In genomic region chr3:49867951-49868584, GRCm38 (mm10) we compare ENCODE assay signal across 10 mouse cellular contexts.
DNase-seq lines count a peak whose midpoint lies in the region; ATAC-seq and TF ChIP-seq lines count a peak whose summit lies in the region.
"Had no signal": no experiment of that assay in that cellular context is flagged by ENCODE, and none has a peak within 500 bp of the region (broad histone marks: within the 10 kb centered on the region; RNA-seq: fewer than 3 reads in every experiment).

No protein-coding gene starts in this region.

- no peaks in the 10 kb centered on the region for H3K27me3 ChIP-seq in kidney, postnatal 0 days (ENCODE audit: insufficient read depth, low read length)
- H3K27me3 ChIP-seq in hindbrain, embryonic 10.5 days (ENCODE audit: insufficient read depth, poor library complexity, severe bottlenecking) = no peaks in the 10 kb centered on the region
- no peaks in the 10 kb centered on the region for H3K27me3 ChIP-seq in stomach, embryonic 15.5 days (replicated peaks)

- H3K9ac ChIP-seq in kidney, postnatal 0 days (ENCODE audit: low read depth, low read length) = peak overlapping the region; percentile 6; the same call in 1 of the 2 replicates
- H3K9ac ChIP-seq in stomach, embryonic 15.5 days = no peak overlapping the region

- H3K36me3 ChIP-seq in kidney, postnatal 0 days (ENCODE audit: insufficient read depth, low read length) = no peaks in the 10 kb centered on the region
- H3K36me3 ChIP-seq in hindbrain, embryonic 10.5 days = no peaks in the 10 kb centered on the region
- no peaks in the 10 kb centered on the region for H3K36me3 ChIP-seq in stomach, embryonic 15.5 days

- peaks cover 6% of the 10 kb centered on the region; the same call in 1 of the 2 replicates for H3K4me1 ChIP-seq in kidney, postnatal 0 days (replicated peaks; ENCODE audit: insufficient read depth, low read length)
- H3K4me1 ChIP-seq in hindbrain, embryonic 10.5 days (replicated peaks) = peaks cover 51% of the 10 kb centered on the region
- peaks cover 2% of the 10 kb centered on the region; the same call in 1 of the 2 replicates for H3K4me1 ChIP-seq in stomach, embryonic 15.5 days

- no peaks in the 10 kb centered on the region for H3K9me3 ChIP-seq in kidney, postnatal 0 days (replicated peaks; ENCODE audit: low read length)
- no peaks in the 10 kb centered on the region for H3K9me3 ChIP-seq in hindbrain, embryonic 10.5 days
- H3K9me3 ChIP-seq in stomach, embryonic 15.5 days = no peaks in the 10 kb centered on the region

- WGBS in kidney, postnatal 0 days = 14% methylated on average over 4 of the region's 4 CpGs
- WGBS in hindbrain, embryonic 10.5 days = 9% methylated on average over 4 of the region's 4 CpGs
- WGBS in stomach, embryonic 15.5 days = 4% methylated on average over 4 of the region's 4 CpGs

- H3K27ac ChIP-seq in kidney, postnatal 0 days = peak overlapping the region; percentile 38; the same call in 1 of the 2 replicates
- H3K27ac ChIP-seq in hindbrain, embryonic 10.5 days = peak overlapping the region; percentile 90
- peak overlapping the region; percentile 82 for H3K27ac ChIP-seq in stomach, embryonic 15.5 days

- no peak overlapping the region for H3K4me2 ChIP-seq in kidney, postnatal 0 days (ENCODE audit: low read length)
- 0 out of 2 replicates have a peak overlapping the region, but pooled peaks have one; percentile 16 for H3K4me2 ChIP-seq in stomach, embryonic 15.5 days

- peak; percentile 56 for DNase-seq in kidney, postnatal 0 days (ENCODE audit: low spot score)
- DNase-seq in kidney, adult 9 months = no peak
- DNase-seq in hindbrain, embryonic 10.5 days (ENCODE audit: low spot score) = peak; percentile 73
- peak; percentile 76 for DNase-seq in mesoderm, embryonic 11.5 days (ENCODE audit: low read depth, low spot score)
- no peak for DNase-seq in adrenal gland, adult 2 months
- no peak for DNase-seq in heart, postnatal 25 days (ENCODE audit: low spot score)
- DNase-seq in testis, postnatal 14 days (ENCODE audit: low spot score) = no peak
- DNase-seq: right cerebral cortex, postnatal 4 days had no signal

- TF ChIP-seq CTCF in kidney, postnatal 0 days (IDR thresholded peaks at IDR 0.05; ENCODE audit: low read depth) = no peak

- ATAC-seq in kidney, postnatal 0 days (replicated peaks; ENCODE audit: low FRiP score, low read depth) = no peak
- peak; percentile 18; the same call in 1 of the 2 replicates for ATAC-seq in stomach, embryonic 15.5 days (ENCODE audit: insufficient read depth, low FRiP score, low read depth)

- intact Hi-C loops in heart, postnatal 25 days (cut with DNase I) = no loop called here

- H3K4me3 ChIP-seq in kidney, postnatal 0 days (replicated peaks; ENCODE audit: low read depth, low read length) = no peak overlapping the region
- H3K4me3 ChIP-seq in hindbrain, embryonic 10.5 days = no peak overlapping the region
- no peak overlapping the region for H3K4me3 ChIP-seq in stomach, embryonic 15.5 days (replicated peaks)
- H3K4me3 ChIP-seq: erythroblast, embryonic 14.5 days had no signal

Comparison
In these comparisons a context has a peak if more than half of its experiments do, and no peak if none do; other contexts are left out.
1. DNase-seq: peak in kidney, postnatal 0 days (single experiment), hindbrain, embryonic 10.5 days (single experiment) and mesoderm, embryonic 11.5 days (single experiment); none in kidney, adult 9 months (single experiment), adrenal gland, adult 2 months (single experiment), heart, postnatal 25 days (single experiment) and testis, postnatal 14 days (single experiment).
2. H3K27ac ChIP-seq: peak in every context shown above with its lines; median percentile 90 in hindbrain, embryonic 10.5 days; 82 in stomach, embryonic 15.5 days; 38 in kidney, postnatal 0 days.